Mouse (Mus musculus): ENCODE results near the gene Plin5.

DNA sequence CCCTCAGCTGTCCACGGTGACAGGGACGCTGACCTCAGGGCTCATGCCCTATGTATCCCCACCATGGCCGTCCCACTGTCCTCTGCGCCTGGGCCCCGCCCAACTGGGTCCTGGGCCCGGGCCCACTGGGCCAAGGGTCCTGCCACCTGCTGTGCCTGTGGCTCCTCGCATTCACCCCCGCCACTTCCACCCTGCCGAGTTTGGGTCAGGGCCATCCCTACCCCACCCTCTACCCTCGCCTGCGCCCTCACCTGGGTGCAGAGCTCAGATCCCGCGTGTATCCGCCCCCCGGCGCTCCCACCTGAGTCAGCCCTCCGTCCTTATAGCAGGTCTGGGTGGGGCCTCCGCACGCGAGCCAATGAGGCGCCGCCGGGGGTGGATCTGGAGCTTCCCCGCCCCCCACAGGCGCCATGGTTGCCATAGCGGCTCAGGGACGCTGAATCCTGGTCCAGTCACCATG is at the start of gene Plin5:
- TF ChIP-seq CTCF (IDR thresholded peaks at IDR 0.05; ENCODE audit: low read depth, low read length) (no peak), POLR2A (IDR thresholded peaks at IDR 0.05; ENCODE audit: extremely low read depth, insufficient read depth, low read length) (peak; percentile 95)

Measured in liver, adult 2 months (tissue).